8 mouse cellular contexts compared by ENCODE assay signal in the genomic region with DNA sequence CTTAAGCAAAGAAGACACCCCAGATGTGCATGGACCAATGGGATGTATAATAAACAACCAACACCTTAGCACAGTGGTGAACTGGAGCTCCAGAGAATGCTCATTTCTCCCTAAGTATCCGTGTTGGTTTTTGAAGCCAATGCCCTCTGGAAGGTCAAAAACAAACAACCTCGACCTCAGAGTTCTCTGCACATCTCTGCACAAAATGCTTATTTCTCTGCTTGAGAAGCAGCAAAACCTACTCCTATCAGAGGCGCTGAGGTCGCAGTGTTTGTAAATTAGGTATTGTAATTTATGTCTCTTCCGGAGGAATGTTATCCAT. TPM values are rescaled to one million over a fixed set of nuclear protein-coding genes. Genes with fewer than 3 reads are reported as not detected.
DNase-seq lines count a peak whose midpoint lies in the region; ATAC-seq and TF ChIP-seq lines count a peak whose summit lies in the region.

No protein-coding gene starts in this region.

- WGBS in kidney, embryonic 16.5 days = 5% methylated on average over 5 of the region's 5 CpGs
- 4% methylated on average over 5 of the region's 5 CpGs for WGBS in intestine, embryonic 15.5 days
- 12% methylated on average over 5 of the region's 5 CpGs for WGBS in neural tube, embryonic 13.5 days

- H3K4me2 ChIP-seq in kidney, embryonic 16.5 days (replicated peaks; ENCODE audit: low read depth, low read length) = peak overlapping the region; percentile 92
- peak overlapping the region; percentile 99 for H3K4me2 ChIP-seq in intestine, embryonic 15.5 days (replicated peaks)
- peak overlapping the region; percentile 80 for H3K4me2 ChIP-seq in neural tube, embryonic 13.5 days

- H3K9me3 ChIP-seq in kidney, embryonic 16.5 days (ENCODE audit: low read length) = no peaks in the 10 kb centered on the region
- H3K9me3 ChIP-seq in intestine, embryonic 15.5 days = no peaks in the 10 kb centered on the region
- H3K9me3 ChIP-seq in neural tube, embryonic 13.5 days = no peaks in the 10 kb centered on the region

- no peak overlapping the region for H3K27ac ChIP-seq in kidney, embryonic 16.5 days (ENCODE audit: low read length)
- no peak overlapping the region for H3K27ac ChIP-seq in embryonic fibroblast, embryonic 13.5 days (ENCODE audit: insufficient read depth, low read length)
- H3K27ac ChIP-seq in intestine, embryonic 15.5 days = no peak overlapping the region
- peak overlapping the region; percentile 92 for H3K27ac ChIP-seq in neural tube, embryonic 13.5 days (replicated peaks)

- DNase-seq in kidney, adult 9 months = no peak
- DNase-seq in cerebellum, adult 8-10 months = no peak
- no peak for DNase-seq in thymus, postnatal 36 days
- no peak for DNase-seq in kidney, postnatal 14 days

- peaks cover 5% of the 10 kb centered on the region; the same call in 1 of the 2 replicates for H3K27me3 ChIP-seq in kidney, embryonic 16.5 days (ENCODE audit: insufficient read depth, low read length)
- peaks cover 6% of the 10 kb centered on the region; the same call in 1 of the 2 replicates for H3K27me3 ChIP-seq in intestine, embryonic 15.5 days (replicated peaks)
- H3K27me3 ChIP-seq in neural tube, embryonic 13.5 days = no peaks in the 10 kb centered on the region

- TF ChIP-seq CTCF in embryonic fibroblast, embryonic 13.5 days (IDR thresholded peaks at IDR 0.05; ENCODE audit: borderline replicate concordance, insufficient read depth, low read length) = no peak

- peak overlapping the region; percentile 73 for H3K9ac ChIP-seq in kidney, embryonic 16.5 days (replicated peaks; ENCODE audit: low read length)
- H3K9ac ChIP-seq in intestine, embryonic 15.5 days = peak overlapping the region; percentile 57; the same call in 1 of the 2 replicates
- peak overlapping the region; percentile 90 for H3K9ac ChIP-seq in neural tube, embryonic 13.5 days

- H3K4me1 ChIP-seq in kidney, embryonic 16.5 days (ENCODE audit: insufficient read depth, low read length) = peaks cover 3% of the 10 kb centered on the region; the same call in 1 of the 2 replicates
- 0 out of 2 replicates have a peak, but pooled peaks cover 4% of the 10 kb centered on the region for H3K4me1 ChIP-seq in embryonic fibroblast, embryonic 13.5 days (ENCODE audit: control insufficient read depth, insufficient read depth, low read length)
- peaks cover 8% of the 10 kb centered on the region for H3K4me1 ChIP-seq in intestine, embryonic 15.5 days (replicated peaks)
- peaks cover 19% of the 10 kb centered on the region for H3K4me1 ChIP-seq in neural tube, embryonic 13.5 days (replicated peaks)

- ATAC-seq in kidney, embryonic 16.5 days (ENCODE audit: low FRiP score, low TSS enrichment) = no peak
- ATAC-seq in intestine, embryonic 15.5 days = peak; percentile 8; the same call in 1 of the 2 replicates
- no peak; the same call in none of the 2 replicates for ATAC-seq in neural tube, embryonic 13.5 days (ENCODE audit: low read depth)

- no peak for TF ChIP-seq POLR2A in embryonic fibroblast, embryonic 13.5 days (IDR thresholded peaks at IDR 0.05; ENCODE audit: low read depth, low read length)

- no peaks in the 10 kb centered on the region for H3K36me3 ChIP-seq in kidney, embryonic 16.5 days (ENCODE audit: insufficient read depth, low read length)
- H3K36me3 ChIP-seq in intestine, embryonic 15.5 days = no peaks in the 10 kb centered on the region
- no peaks in the 10 kb centered on the region for H3K36me3 ChIP-seq in neural tube, embryonic 13.5 days

- peak overlapping the region; percentile 66 for H3K4me3 ChIP-seq in kidney, embryonic 16.5 days (ENCODE audit: low read length)
- peak overlapping the region; percentile 69 for H3K4me3 ChIP-seq in embryonic fibroblast, embryonic 13.5 days (ENCODE audit: insufficient read depth, low read length)
- H3K4me3 ChIP-seq in intestine, embryonic 15.5 days (replicated peaks) = peak overlapping the region; percentile 70
- peak overlapping the region; percentile 81 for H3K4me3 ChIP-seq in neural tube, embryonic 13.5 days

RNA-seq across cellular contexts. Expression of a gene that starts 1.0 kb away (rescaled TPM):
- 10.6 and 11.4 TPM in 2 replicates for polyA plus RNA-seq in kidney, embryonic 16.5 days (2015; fragmentation: Nextera tagmentation; extraction: Ambion mirVana)
- polyA plus RNA-seq in embryonic fibroblast, embryonic 13.5 days (2011; ENCODE audit: insufficient read length, low read depth, missing spikeins) = 0.63 TPM in 1 of 2 replicates, not detected in the other
- polyA plus RNA-seq in intestine, embryonic 15.5 days (2015; fragmentation: Nextera tagmentation; extraction: Ambion mirVana) = 1.6 and 2.4 TPM in 2 replicates
- polyA plus RNA-seq in neural tube, embryonic 13.5 days (2015; fragmentation: Nextera tagmentation; extraction: Ambion mirVana) = 42.8 and 44.8 TPM in 2 replicates
